Mouse (Mus musculus): ENCODE data around the gene Krtap19-4. TPM values are rescaled to one million over a fixed set of nuclear protein-coding genes. Genes with fewer than 3 reads are reported as not detected.

The Krtap19-4 gene
- polyA plus RNA-seq, 2 experiments, result not detected

- DNase-seq (ENCODE audit: low read depth in 3 of 3, low spot score in 3 of 3) (no peak), ATAC-seq (ENCODE audit: insufficient read depth) (no peak)
- 82% methylated on average over 1 of the region's 1 CpGs for WGBS (ENCODE audit: insufficient replicate concordance)
Observed at GRCm38 (mm10) chr16:88847363-88847762, 37.5 kb downstream of the Krtap19-4 start.

More at GRCm38 (mm10) chr16:88847363-88847762, 37.5 kb downstream of the Krtap19-4 start:
- no peaks in the 10 kb centered on the region for H3K9me3 ChIP-seq (ENCODE audit: control insufficient read depth, low read length)
- no peaks in the 10 kb centered on the region for H3K27me3 ChIP-seq (ENCODE audit: control insufficient read depth, insufficient read depth, low read length)
- no peak overlapping the region for H3K4me3 ChIP-seq (ENCODE audit: insufficient read depth in 1 of 2, low read depth in 2 of 2, low read length in 2 of 2)
- no peak for TF ChIP-seq CTCF (IDR thresholded peaks at IDR 0.05; ENCODE audit: low read depth)
- TF ChIP-seq EP300 (IDR thresholded peaks at IDR 0.05; ENCODE audit: low read depth), result no peak
- H3K4me1 ChIP-seq (replicated peaks; ENCODE audit: control insufficient read depth in 2 of 2, insufficient read depth in 2 of 2, low read length in 1 of 2), result 0 out of 4 replicates have a peak, but pooled peaks cover 0 to 4% of the 10 kb centered on the region in 2 experiments
- no peaks in the 10 kb centered on the region for H3K36me3 ChIP-seq (replicated peaks; ENCODE audit: control insufficient read depth, insufficient read depth, low read depth)
- no peak overlapping the region for H3K9ac ChIP-seq (replicated peaks)
- no peak overlapping the region for H3K4me2 ChIP-seq (ENCODE audit: low read depth)
- no peak overlapping the region for H3K27ac ChIP-seq

Other genes with a start within 250 kb of the Krtap19-4 start
- gene Krtap26-1, start 237.3 kb downstream of the Krtap19-4 start, polyA plus RNA-seq (2012; rRNA removed), result not detected in 2 replicates
- not detected in 2 replicates for gene Krtap26-1, start 237.3 kb downstream of the Krtap19-4 start, polyA plus RNA-seq (2014; fragmentation: Nextera tagmentation; extraction: Ambion mirVana)
- not detected in 2 replicates for gene Krtap27-1, start 213.4 kb downstream of the Krtap19-4 start, polyA plus RNA-seq (2012; rRNA removed)
- not detected in 2 replicates for gene Krtap27-1, start 213.4 kb downstream of the Krtap19-4 start, polyA plus RNA-seq (2014; fragmentation: Nextera tagmentation; extraction: Ambion mirVana)
- not detected in 2 replicates for gene 2310061N02Rik, start 177.1 kb downstream of the Krtap19-4 start, polyA plus RNA-seq (2012; rRNA removed)
- gene 2310061N02Rik, start 177.1 kb downstream of the Krtap19-4 start, polyA plus RNA-seq (2014; fragmentation: Nextera tagmentation; extraction: Ambion mirVana), result not detected in 2 replicates
- not detected in 2 replicates for gene Krtap13-1, start 156.2 kb downstream of the Krtap19-4 start, polyA plus RNA-seq (2012; rRNA removed)
- gene Krtap13-1, start 156.2 kb downstream of the Krtap19-4 start, polyA plus RNA-seq (2014; fragmentation: Nextera tagmentation; extraction: Ambion mirVana), result not detected in 2 replicates
- not detected in 2 replicates for gene Krtap13, start 133.5 kb downstream of the Krtap19-4 start, polyA plus RNA-seq (2012; rRNA removed)
- gene Krtap13, start 133.5 kb downstream of the Krtap19-4 start, polyA plus RNA-seq (2014; fragmentation: Nextera tagmentation; extraction: Ambion mirVana), result not detected in 2 replicates
- not detected in 2 replicates for gene 2310034C09Rik, start 126.2 kb downstream of the Krtap19-4 start, polyA plus RNA-seq (2012; rRNA removed)
- not detected in 2 replicates for gene 2310034C09Rik, start 126.2 kb downstream of the Krtap19-4 start, polyA plus RNA-seq (2014; fragmentation: Nextera tagmentation; extraction: Ambion mirVana)
- gene 2310057N15Rik, start 110.9 kb downstream of the Krtap19-4 start, polyA plus RNA-seq (2012; rRNA removed), result not detected in 2 replicates
- not detected in 2 replicates for gene 2310057N15Rik, start 110.9 kb downstream of the Krtap19-4 start, polyA plus RNA-seq (2014; fragmentation: Nextera tagmentation; extraction: Ambion mirVana)
- not detected in 2 replicates for gene Gm5965, start 107.2 kb downstream of the Krtap19-4 start, polyA plus RNA-seq (2012; rRNA removed)
- not detected in 2 replicates for gene Gm5965, start 107.2 kb downstream of the Krtap19-4 start, polyA plus RNA-seq (2014; fragmentation: Nextera tagmentation; extraction: Ambion mirVana)
- not detected in 2 replicates for gene Gm20741, start 72.9 kb downstream of the Krtap19-4 start, polyA plus RNA-seq (2012; rRNA removed)
- not detected in 2 replicates for gene Gm20741, start 72.9 kb downstream of the Krtap19-4 start, polyA plus RNA-seq (2014; fragmentation: Nextera tagmentation; extraction: Ambion mirVana)
- gene Krtap15, start 64.9 kb downstream of the Krtap19-4 start, polyA plus RNA-seq (2012; rRNA removed), result not detected in 2 replicates
- not detected in 2 replicates for gene Krtap15, start 64.9 kb downstream of the Krtap19-4 start, polyA plus RNA-seq (2014; fragmentation: Nextera tagmentation; extraction: Ambion mirVana)
- not detected in 2 replicates for gene Krtap14, start 58.9 kb downstream of the Krtap19-4 start, polyA plus RNA-seq (2012; rRNA removed)
- gene Krtap14, start 58.9 kb downstream of the Krtap19-4 start, polyA plus RNA-seq (2014; fragmentation: Nextera tagmentation; extraction: Ambion mirVana), result not detected in 2 replicates
- not detected in 2 replicates for gene Krtap19-1, start 15.7 kb downstream of the Krtap19-4 start, polyA plus RNA-seq (2012; rRNA removed)
- gene Krtap19-1, start 15.7 kb downstream of the Krtap19-4 start, polyA plus RNA-seq (2014; fragmentation: Nextera tagmentation; extraction: Ambion mirVana), result not detected in 2 replicates
- not detected in 2 replicates for gene Krtap19-2, start 10.8 kb downstream of the Krtap19-4 start, polyA plus RNA-seq (2012; rRNA removed)
- gene Krtap19-2, start 10.8 kb downstream of the Krtap19-4 start, polyA plus RNA-seq (2014; fragmentation: Nextera tagmentation; extraction: Ambion mirVana), result not detected in 2 replicates
- gene Krtap19-3, start 7.1 kb downstream of the Krtap19-4 start, polyA plus RNA-seq (2012; rRNA removed), result not detected in 2 replicates
- not detected in 2 replicates for gene Krtap19-3, start 7.1 kb downstream of the Krtap19-4 start, polyA plus RNA-seq (2014; fragmentation: Nextera tagmentation; extraction: Ambion mirVana)
- gene Krtap19-5, start 11.4 kb upstream of the Krtap19-4 start, polyA plus RNA-seq (2012; rRNA removed), result not detected in 2 replicates
- not detected in 2 replicates for gene Krtap19-5, start 11.4 kb upstream of the Krtap19-4 start, polyA plus RNA-seq (2014; fragmentation: Nextera tagmentation; extraction: Ambion mirVana)
- not detected in 2 replicates for gene Krtap19-9b, start 47.2 kb upstream of the Krtap19-4 start, polyA plus RNA-seq (2012; rRNA removed)
- gene Krtap19-9b, start 47.2 kb upstream of the Krtap19-4 start, polyA plus RNA-seq (2014; fragmentation: Nextera tagmentation; extraction: Ambion mirVana), result not detected in 2 replicates
- not detected in 2 replicates for gene Krtap16-3, start 77.8 kb upstream of the Krtap19-4 start, polyA plus RNA-seq (2012; rRNA removed)
- not detected in 2 replicates for gene Krtap16-3, start 77.8 kb upstream of the Krtap19-4 start, polyA plus RNA-seq (2014; fragmentation: Nextera tagmentation; extraction: Ambion mirVana)
- gene Krtap22-2, start 125.7 kb upstream of the Krtap19-4 start, polyA plus RNA-seq (2012; rRNA removed), result not detected in 2 replicates
- gene Krtap22-2, start 125.7 kb upstream of the Krtap19-4 start, polyA plus RNA-seq (2014; fragmentation: Nextera tagmentation; extraction: Ambion mirVana), result not detected in 2 replicates
- gene Gm10229, start 130.2 kb upstream of the Krtap19-4 start, polyA plus RNA-seq (2012; rRNA removed), result not detected in 2 replicates
- not detected in 2 replicates for gene Gm10229, start 130.2 kb upstream of the Krtap19-4 start, polyA plus RNA-seq (2014; fragmentation: Nextera tagmentation; extraction: Ambion mirVana)
- not detected in 2 replicates for gene Krtap6-1, start 146.6 kb upstream of the Krtap19-4 start, polyA plus RNA-seq (2012; rRNA removed)
- gene Krtap6-1, start 146.6 kb upstream of the Krtap19-4 start, polyA plus RNA-seq (2014; fragmentation: Nextera tagmentation; extraction: Ambion mirVana), result not detected in 2 replicates
- gene Gm10228, start 156.4 kb upstream of the Krtap19-4 start, polyA plus RNA-seq (2012; rRNA removed), result not detected in 2 replicates
- gene Gm10228, start 156.4 kb upstream of the Krtap19-4 start, polyA plus RNA-seq (2014; fragmentation: Nextera tagmentation; extraction: Ambion mirVana), result not detected in 2 replicates
- not detected in 2 replicates for gene Krtap6-5, start 162.8 kb upstream of the Krtap19-4 start, polyA plus RNA-seq (2012; rRNA removed)
- gene Krtap6-5, start 162.8 kb upstream of the Krtap19-4 start, polyA plus RNA-seq (2014; fragmentation: Nextera tagmentation; extraction: Ambion mirVana), result not detected in 2 replicates
- gene 1110025L11Rik, start 178.9 kb upstream of the Krtap19-4 start, polyA plus RNA-seq (2012; rRNA removed), result not detected in 2 replicates
- gene 1110025L11Rik, start 178.9 kb upstream of the Krtap19-4 start, polyA plus RNA-seq (2014; fragmentation: Nextera tagmentation; extraction: Ambion mirVana), result not detected in 2 replicates
- gene Krtap6-3, start 198.9 kb upstream of the Krtap19-4 start, polyA plus RNA-seq (2012; rRNA removed), result not detected in 2 replicates
- not detected in 2 replicates for gene Krtap6-3, start 198.9 kb upstream of the Krtap19-4 start, polyA plus RNA-seq (2014; fragmentation: Nextera tagmentation; extraction: Ambion mirVana)

Measured in liver, embryonic 14.5 days (tissue).